Mouse (Mus musculus): ENCODE measurements around the gene Akr1b7. TPM values are rescaled to one million over a fixed set of nuclear protein-coding genes. Genes with fewer than 3 reads are reported as not detected.
"Not testable (repeated sequence)": the region's sequence is repeated elsewhere in the genome, so short reads cannot be mapped to it uniquely, and the experiment has no call there.

Gene Akr1b7
- polyA plus RNA-seq, 1 experiment from 2014 or later = not detected

GRCm38 (mm10) chr6:34395897-34396296 lies 16.2 kb upstream of the Akr1b7 start:
- no peaks in the 10 kb centered on the region for H3K9me3 ChIP-seq
- H3K27ac ChIP-seq = no peak overlapping the region
- H3K4me1 ChIP-seq = no peaks in the 10 kb centered on the region
- H3K4me2 ChIP-seq (replicated peaks) = no peak overlapping the region
- no peak overlapping the region for H3K4me3 ChIP-seq
- H3K9ac ChIP-seq = no peak overlapping the region
- H3K36me3 ChIP-seq = no peaks in the 10 kb centered on the region
- no peak for ATAC-seq (ENCODE audit: low FRiP score, low read depth)
- whole genome bisulfite sequencing = 88% methylated on average over 5 of the region's 5 CpGs
- no peaks in the 10 kb centered on the region for H3K27me3 ChIP-seq (replicated peaks)

GRCm38 (mm10) chr6:34398431-34398830 lies 13.7 kb upstream of the Akr1b7 start:
- ATAC-seq (ENCODE audit: low FRiP score, low read depth) = no peak
- H3K4me3 ChIP-seq = no peak overlapping the region
- WGBS = 83% methylated on average over 6 of the region's 6 CpGs

GRCm38 (mm10) chr6:34399606-34400220 lies 12.4 kb upstream of the Akr1b7 start:
- Histone ChIP-seq H3K4me2 (replicated peaks) (no peak overlapping the region), H3K9me3 (no peaks in the 10 kb centered on the region), H3K9ac (no peak overlapping the region), H3K4me3 (no peak overlapping the region), H3K27ac (no peak overlapping the region), H3K27me3 (replicated peaks) (no peaks in the 10 kb centered on the region), H3K36me3 (no peaks in the 10 kb centered on the region), H3K4me1 (no peaks in the 10 kb centered on the region)
- ATAC-seq (ENCODE audit: low FRiP score, low read depth) = no peak
- WGBS = 89% methylated on average over 13 of the region's 13 CpGs

More at GRCm38 (mm10) chr6:34398431-34398830, 13.7 kb upstream of the Akr1b7 start:
- H3K9me3 ChIP-seq = no peaks in the 10 kb centered on the region
- no peaks in the 10 kb centered on the region for H3K4me1 ChIP-seq
- H3K9ac ChIP-seq = no peak overlapping the region
- H3K36me3 ChIP-seq = no peaks in the 10 kb centered on the region
- no peaks in the 10 kb centered on the region for H3K27me3 ChIP-seq (replicated peaks)
- no peak overlapping the region for H3K4me2 ChIP-seq (replicated peaks)
- no peak overlapping the region for H3K27ac ChIP-seq

GRCm38 (mm10) chr6:34400696-34401095 lies 11.4 kb upstream of the Akr1b7 start:
- H3K27me3 ChIP-seq (replicated peaks) = no peaks in the 10 kb centered on the region
- H3K4me2 ChIP-seq (replicated peaks) = no peak overlapping the region
- H3K4me3 ChIP-seq = no peak overlapping the region
- no peak overlapping the region for H3K27ac ChIP-seq
- H3K4me1 ChIP-seq = no peaks in the 10 kb centered on the region
- H3K9me3 ChIP-seq = no peaks in the 10 kb centered on the region
- whole genome bisulfite sequencing = 85% methylated on average over 2 of the region's 2 CpGs
- no peaks in the 10 kb centered on the region for H3K36me3 ChIP-seq
- no peak for ATAC-seq (ENCODE audit: low FRiP score, low read depth)
- no peak overlapping the region for H3K9ac ChIP-seq

- no peaks in the 10 kb centered on the region for H3K9me3 ChIP-seq
These were observed 5.4 kb upstream of the Akr1b7 start for GRCm38 (mm10) chr6:34406746-34407145.

GRCm38 (mm10) chr6:34407403-34407802 lies 4.7 kb upstream of the Akr1b7 start:
- ATAC-seq (ENCODE audit: low FRiP score, low read depth) = no peak
- Histone ChIP-seq H3K9me3 (no peaks in the 10 kb centered on the region), H3K36me3 (no peaks in the 10 kb centered on the region), H3K27me3 (replicated peaks) (no peaks in the 10 kb centered on the region), H3K27ac (no peak overlapping the region), H3K4me1 (no peaks in the 10 kb centered on the region), H3K4me2 (replicated peaks) (no peak overlapping the region), H3K4me3 (no peak overlapping the region), H3K9ac (no peak overlapping the region)
- 80% methylated on average over 10 of the region's 10 CpGs for WGBS

More at GRCm38 (mm10) chr6:34406746-34407145, 5.4 kb upstream of the Akr1b7 start:
- no peak overlapping the region for H3K4me2 ChIP-seq (replicated peaks)
- H3K9ac ChIP-seq = no peak overlapping the region
- no peak overlapping the region for H3K4me3 ChIP-seq
- H3K27me3 ChIP-seq (replicated peaks) = no peaks in the 10 kb centered on the region
- no peaks in the 10 kb centered on the region for H3K36me3 ChIP-seq
- no peak overlapping the region for H3K27ac ChIP-seq
- no peaks in the 10 kb centered on the region for H3K4me1 ChIP-seq
- WGBS = 89% methylated on average over 4 of the region's 4 CpGs
- no peak for ATAC-seq (ENCODE audit: low FRiP score, low read depth)

- WGBS = 77% methylated on average over 1 of the region's 1 CpGs
- no peak overlapping the region for H3K27ac ChIP-seq
- H3K36me3 ChIP-seq = no peaks in the 10 kb centered on the region
- H3K9ac ChIP-seq = no peak overlapping the region
- no peaks in the 10 kb centered on the region for H3K4me1 ChIP-seq
- H3K4me3 ChIP-seq = no peak overlapping the region
- ATAC-seq (ENCODE audit: low FRiP score, low read depth) = no peak
- no peaks in the 10 kb centered on the region for H3K9me3 ChIP-seq
- no peaks in the 10 kb centered on the region for H3K27me3 ChIP-seq (replicated peaks)
- no peak overlapping the region for H3K4me2 ChIP-seq (replicated peaks)
These were observed 554 bp downstream of the Akr1b7 start for GRCm38 (mm10) chr6:34412688-34413087.

GRCm38 (mm10) chr6:34413386-34413785 lies 1.3 kb downstream of the Akr1b7 start:
- not testable (repeated sequence) for H3K27ac ChIP-seq; ATAC-seq (ENCODE audit: low FRiP score, low read depth); H3K9me3 ChIP-seq; H3K36me3 ChIP-seq; H3K4me2 ChIP-seq (replicated peaks); H3K9ac ChIP-seq; H3K27me3 ChIP-seq (replicated peaks); H3K4me1 ChIP-seq; H3K4me3 ChIP-seq
- 78% methylated on average over 1 of the region's 1 CpGs for WGBS

GRCm38 (mm10) chr6:34416521-34416920 lies 4.4 kb downstream of the Akr1b7 start:
- Histone ChIP-seq H3K9ac (no peak overlapping the region), H3K27ac (no peak overlapping the region), H3K27me3 (replicated peaks) (no peaks in the 10 kb centered on the region), H3K4me2 (replicated peaks) (no peak overlapping the region), H3K36me3 (no peaks in the 10 kb centered on the region), H3K9me3 (no peaks in the 10 kb centered on the region), H3K4me1 (no peaks in the 10 kb centered on the region), H3K4me3 (no peak overlapping the region)
- no peak for ATAC-seq (ENCODE audit: low FRiP score, low read depth)
- WGBS = 100% methylated on average over 2 of the region's 2 CpGs

- H3K9me3 ChIP-seq = no peaks in the 10 kb centered on the region
- H3K27ac ChIP-seq = no peak overlapping the region
- no peaks in the 10 kb centered on the region for H3K27me3 ChIP-seq (replicated peaks)
- H3K4me2 ChIP-seq (replicated peaks) = no peak overlapping the region
- H3K4me3 ChIP-seq = no peak overlapping the region
- no peak overlapping the region for H3K9ac ChIP-seq
- no peaks in the 10 kb centered on the region for H3K4me1 ChIP-seq
- no peaks in the 10 kb centered on the region for H3K36me3 ChIP-seq
- ATAC-seq (ENCODE audit: low FRiP score, low read depth) = no peak
These were observed 6.9 kb downstream of the Akr1b7 start for GRCm38 (mm10) chr6:34419071-34419470.

GRCm38 (mm10) chr6:34439006-34439405 lies 26.9 kb downstream of the Akr1b7 start:
- Histone ChIP-seq H3K4me2 (replicated peaks) (no peak overlapping the region), H3K36me3 (no peaks in the 10 kb centered on the region), H3K27ac (no peak overlapping the region), H3K27me3 (replicated peaks) (no peaks in the 10 kb centered on the region), H3K9me3 (no peaks in the 10 kb centered on the region), H3K4me3 (no peak overlapping the region), H3K9ac (no peak overlapping the region), H3K4me1 (no peaks in the 10 kb centered on the region)
- no peak for ATAC-seq (ENCODE audit: low FRiP score, low read depth)
- 77% methylated on average over 2 of the region's 2 CpGs for WGBS

- no peak overlapping the region for H3K27ac ChIP-seq
- H3K4me3 ChIP-seq = no peak overlapping the region
- H3K4me1 ChIP-seq = no peaks in the 10 kb centered on the region
- 75% methylated on average over 9 of the region's 9 CpGs for WGBS
- no peaks in the 10 kb centered on the region for H3K27me3 ChIP-seq (replicated peaks)
- H3K36me3 ChIP-seq = no peaks in the 10 kb centered on the region
- no peaks in the 10 kb centered on the region for H3K9me3 ChIP-seq
- H3K9ac ChIP-seq = no peak overlapping the region
- no peak for ATAC-seq (ENCODE audit: low FRiP score, low read depth)
- H3K4me2 ChIP-seq (replicated peaks) = no peak overlapping the region
These were observed 29.6 kb downstream of the Akr1b7 start for GRCm38 (mm10) chr6:34441556-34442257.

GRCm38 (mm10) chr6:34443791-34444190 lies 31.7 kb downstream of the Akr1b7 start:
- WGBS = 88% methylated on average over 2 of the region's 2 CpGs

More at GRCm38 (mm10) chr6:34443791-34444190, 31.7 kb downstream of the Akr1b7 start:
- no peaks in the 10 kb centered on the region for H3K27me3 ChIP-seq (replicated peaks)
- no peak overlapping the region for H3K4me2 ChIP-seq (replicated peaks)
- no peaks in the 10 kb centered on the region for H3K36me3 ChIP-seq
- H3K27ac ChIP-seq = no peak overlapping the region
- no peak overlapping the region for H3K9ac ChIP-seq
- H3K9me3 ChIP-seq = no peaks in the 10 kb centered on the region
- H3K4me1 ChIP-seq = no peaks in the 10 kb centered on the region
- no peak overlapping the region for H3K4me3 ChIP-seq
- no peak for ATAC-seq (ENCODE audit: low FRiP score, low read depth)
